Mouse (Mus musculus) left cerebral cortex, postnatal 14 days (tissue): ENCODE measurements at regions not wholly inside any gene's neighbourhood (a gene's known extent, or its start where the extent isn't known, plus 50 kb on each side); places are given as distances from the start of the nearest gene placed in this dataset.
A peak's percentile ranks its signal among the peaks of the same experiment; 100 is the strongest.

Source experiments
- DNase-seq, 2 experiments: peaks; one replicate each; pipeline ENCODE4 v3.0.0; 2021 to 2022; ENCODE audit warnings: low spot score in 2 of 2, mixed read lengths in 1 of 2
- intact Hi-C: fragments of 180-260 bp; cut with DNase I; formaldehyde crosslinking; loops from one replicate; pipeline ENCODE4 v1.15.1; 2025

- intact Hi-C loops, result no loop called here
Measured at GRCm38 (mm10) chr2:133020173-133020837, 74.6 kb upstream of the Fermt1 start.

DNA sequence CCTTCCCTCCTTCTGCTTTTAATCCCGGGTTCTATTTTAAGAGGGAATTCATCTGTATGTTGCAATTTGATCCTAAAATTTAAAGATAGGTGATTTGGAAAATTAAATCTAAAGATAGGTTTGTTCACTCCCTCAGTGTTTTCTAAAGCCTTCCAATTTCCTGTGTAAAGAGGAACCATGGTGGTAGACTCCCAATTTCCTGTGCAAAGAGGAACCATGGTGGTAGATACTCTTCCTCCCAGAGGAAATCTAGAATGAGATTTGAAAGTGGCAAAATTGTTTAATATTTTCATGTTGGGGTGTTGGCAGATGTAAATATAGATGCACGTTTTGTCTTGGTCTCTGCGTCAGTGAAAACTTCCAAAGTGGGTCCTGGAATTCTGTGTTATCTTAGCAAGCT lies 75.5 kb upstream of the Fermt1 start:
- intact Hi-C loops, result no loop called here
- DNase-seq, result no peak

More at GRCm38 (mm10) chr2:133020173-133020837, 74.6 kb upstream of the Fermt1 start:
- DNase-seq, result peak; percentile 73 to 88

- no peak for DNase-seq
- intact Hi-C loops, result no loop called here
Measured at GRCm38 (mm10) chr2:133027038-133027437, 81.3 kb upstream of the Fermt1 start.

GRCm38 (mm10) chr2:133035421-133035820 lies 89.7 kb upstream of the Fermt1 start:
- DNase-seq, result no peak
- intact Hi-C loops, result no loop called here

DNA sequence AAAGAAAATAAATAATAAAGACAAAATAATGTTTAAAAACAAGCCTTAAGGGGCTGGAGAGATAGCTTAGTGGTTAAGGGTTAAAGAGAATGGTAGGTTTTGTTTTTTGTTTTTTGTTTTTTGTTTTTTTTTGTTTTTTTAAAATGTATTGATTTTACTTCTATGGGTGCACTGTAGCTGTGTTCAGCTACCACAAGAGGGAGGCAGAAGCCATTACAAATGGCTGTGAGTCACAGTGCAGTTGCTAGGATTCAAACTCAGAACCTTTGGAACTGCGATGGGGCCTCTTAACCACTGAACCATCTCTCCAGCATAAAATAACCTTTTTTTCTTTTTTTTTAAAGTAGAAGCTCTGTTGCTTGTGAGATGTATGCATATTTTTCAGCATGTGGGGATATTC lies 95.0 kb upstream of the Fermt1 start:
- DNase-seq, result no peak
- intact Hi-C loops, result no loop called here

DNA sequence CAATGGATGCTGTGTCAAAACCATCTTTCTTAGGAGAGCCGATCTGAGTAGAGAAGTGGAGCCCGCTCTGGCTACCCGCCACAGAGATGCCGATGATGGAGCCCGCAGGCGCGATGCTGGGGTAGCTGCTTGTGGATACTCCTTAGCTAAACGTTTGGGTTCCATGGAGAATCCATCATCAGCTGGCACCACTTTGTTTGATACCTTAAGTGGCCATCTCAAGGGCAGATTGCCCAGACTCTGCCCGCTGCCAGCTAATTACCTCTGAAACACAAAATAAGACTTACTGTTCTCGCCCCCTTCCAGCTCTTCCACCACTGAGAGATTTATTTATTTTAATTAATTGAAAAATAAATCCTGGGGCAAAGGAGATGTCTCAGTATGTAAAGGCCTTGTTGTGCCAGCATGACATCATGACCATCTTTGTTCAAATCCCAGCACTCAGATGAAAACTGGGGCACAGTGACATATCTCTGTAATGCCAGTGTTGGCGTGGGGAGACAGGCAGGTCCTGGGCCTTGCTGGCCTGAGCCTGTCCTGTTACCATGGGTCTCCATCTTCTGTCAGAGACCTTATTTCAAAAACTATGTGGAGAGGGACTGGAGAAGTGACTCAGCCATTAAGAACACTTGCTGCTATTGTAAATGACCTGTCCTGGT lies 132.1 kb upstream of the Fermt1 start:
- intact Hi-C loops, result no loop called here
- DNase-seq, result no peak

- intact Hi-C loops, result no loop called here
Measured at GRCm38 (mm10) chr2:133090976-133091375, 145.3 kb upstream of the Fermt1 start.

GRCm38 (mm10) chr2:133113642-133114041 lies 167.9 kb upstream of the Fermt1 start:
- peak; percentile 80 to 81 for DNase-seq
- intact Hi-C loops, result loop anchor here (5.0 to 10.0 kb wide), 2 partner anchors 439 to 901 kb away; partner anchors contain the start of gene Bmp2

More at GRCm38 (mm10) chr2:133090976-133091375, 145.3 kb upstream of the Fermt1 start:
- DNase-seq, result no peak

- intact Hi-C loops, result loop anchor here (10.0 kb wide), 1 partner anchor 896 kb away; no protein-coding TSS in a partner anchor
- no peak for DNase-seq
Measured at GRCm38 (mm10) chr2:133118651-133119050, 172.9 kb upstream of the Fermt1 start.

- intact Hi-C loops, result no loop called here
- DNase-seq, result no peak
Measured at GRCm38 (mm10) chr2:133125212-133125801, 179.6 kb upstream of the Fermt1 start.

DNA sequence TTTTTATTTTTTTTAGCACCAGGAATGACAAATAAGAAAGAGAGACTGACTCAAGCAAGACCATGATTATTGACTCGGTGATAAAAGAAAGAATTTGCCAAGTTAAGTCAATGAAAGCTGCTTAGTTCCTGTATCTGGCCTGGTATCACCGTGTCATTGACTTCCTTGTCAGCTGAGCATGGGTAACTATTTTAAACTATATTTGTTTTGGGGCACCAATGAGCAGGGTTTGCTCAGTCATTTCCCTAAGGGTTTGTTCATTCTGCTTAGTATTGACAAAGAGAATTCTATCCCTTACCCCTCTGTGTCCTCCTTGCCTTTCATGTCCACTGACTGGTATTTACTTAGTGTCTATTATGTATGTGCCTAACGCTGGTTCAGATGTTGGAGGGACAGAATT lies 189.2 kb upstream of the Fermt1 start:
- intact Hi-C loops, result no loop called here

GRCm38 (mm10) chr2:133138877-133139276 lies 193.2 kb upstream of the Fermt1 start:
- intact Hi-C loops, result no loop called here
- no peak for DNase-seq

More for the DNA sequence above, 189.2 kb upstream of the Fermt1 start:
- DNase-seq, result no peak

DNA sequence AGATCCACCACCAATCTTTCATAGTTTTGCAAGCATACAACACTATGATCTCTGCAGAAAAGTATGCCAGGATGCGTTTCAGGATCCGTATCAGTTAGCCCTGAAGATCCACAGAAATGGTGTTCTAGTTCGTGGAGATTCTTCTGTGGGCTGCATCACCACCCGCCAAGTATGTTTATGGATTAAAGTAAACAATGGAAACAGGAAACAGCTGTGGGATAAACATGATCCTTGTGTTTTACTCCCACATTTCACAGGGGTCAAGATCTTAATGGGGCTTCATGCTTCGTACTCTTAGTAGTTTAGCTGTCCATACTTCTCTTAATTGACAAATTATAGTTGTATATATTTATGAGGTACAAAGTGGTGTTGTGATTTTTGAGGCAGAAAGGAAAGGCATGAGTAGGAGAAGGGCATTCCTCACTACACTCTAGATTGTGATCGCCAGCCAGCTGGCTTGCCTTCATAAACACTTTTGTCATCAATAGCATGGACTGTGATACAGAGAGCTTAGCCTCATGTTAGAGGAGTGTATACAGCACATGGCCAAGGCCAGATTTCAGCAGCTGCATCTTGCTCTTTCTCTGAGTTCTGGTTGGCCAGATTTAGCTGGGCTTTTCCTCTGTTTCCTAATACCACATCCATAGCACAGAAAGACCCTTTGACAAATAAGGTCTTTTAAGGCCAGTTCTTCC lies 195.8 kb upstream of the Fermt1 start:
- intact Hi-C loops, result no loop called here
- DNase-seq, result no peak

DNA sequence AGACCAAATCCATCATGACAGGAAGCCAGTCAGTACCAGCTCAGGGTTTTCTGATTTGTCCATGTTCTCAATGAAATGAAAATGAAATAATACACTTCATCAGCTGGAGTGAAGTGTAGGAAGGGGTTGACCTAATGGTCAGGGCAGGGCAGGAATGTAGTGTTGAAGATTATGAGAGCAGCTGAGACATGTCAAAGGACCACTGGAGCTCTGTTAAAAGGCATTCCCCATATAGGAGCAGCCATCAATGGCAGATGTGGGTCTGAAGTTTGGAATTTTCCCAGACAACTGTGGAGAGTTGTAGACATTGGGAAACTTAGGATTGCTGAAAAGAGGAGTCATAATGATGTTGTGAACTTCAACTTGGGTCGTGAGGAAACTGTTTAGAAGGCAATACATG lies 206.8 kb upstream of the Fermt1 start:
- intact Hi-C loops, result no loop called here

DNA sequence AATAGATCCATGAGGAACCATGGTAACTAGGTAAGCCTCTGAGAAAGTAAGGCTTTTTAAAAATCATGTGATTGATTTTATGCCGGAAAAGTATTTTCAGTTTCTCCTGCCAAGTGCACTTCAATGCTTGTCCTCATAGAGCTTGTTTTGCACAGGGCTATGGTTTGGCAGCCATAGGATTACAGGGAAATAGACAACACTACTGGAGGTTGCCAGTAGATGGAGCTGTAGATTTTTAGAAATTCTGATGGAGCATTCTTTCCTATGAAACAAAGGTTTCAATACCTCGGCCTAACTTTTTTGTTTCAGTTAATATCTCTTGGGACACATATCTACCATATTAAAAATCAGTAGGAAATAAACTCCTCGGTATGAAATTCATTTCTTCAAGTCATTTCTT lies 210.8 kb upstream of the Fermt1 start:
- peak; percentile 9 to 49 for DNase-seq
- intact Hi-C loops, result no loop called here

More for the DNA sequence above, 206.8 kb upstream of the Fermt1 start:
- no peak for DNase-seq

DNA sequence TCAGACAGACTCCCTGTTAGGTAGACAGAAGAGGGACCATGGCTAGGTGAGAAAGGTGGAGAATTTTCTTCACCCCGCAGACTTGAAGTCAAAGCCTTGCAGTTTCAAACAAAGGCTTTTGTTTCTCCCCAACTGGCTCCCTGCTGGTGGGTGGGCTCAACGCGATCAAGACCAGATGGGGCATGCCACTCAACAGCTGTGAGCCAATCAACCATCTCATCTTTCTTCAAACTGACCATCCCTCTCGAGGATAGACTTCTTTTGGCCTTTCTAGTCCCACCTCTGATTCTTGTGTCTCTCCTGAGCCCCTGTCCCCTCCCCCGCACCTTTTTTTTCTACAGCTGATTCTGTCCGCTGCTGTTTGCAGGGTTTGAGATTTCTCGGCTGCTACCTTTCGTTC lies 212.5 kb upstream of the Fermt1 start:
- intact Hi-C loops, result no loop called here

GRCm38 (mm10) chr2:133159398-133159797 lies 213.7 kb upstream of the Fermt1 start:
- intact Hi-C loops, result no loop called here
- DNase-seq, result no peak

More for the DNA sequence above, 212.5 kb upstream of the Fermt1 start:
- no peak for DNase-seq

DNA sequence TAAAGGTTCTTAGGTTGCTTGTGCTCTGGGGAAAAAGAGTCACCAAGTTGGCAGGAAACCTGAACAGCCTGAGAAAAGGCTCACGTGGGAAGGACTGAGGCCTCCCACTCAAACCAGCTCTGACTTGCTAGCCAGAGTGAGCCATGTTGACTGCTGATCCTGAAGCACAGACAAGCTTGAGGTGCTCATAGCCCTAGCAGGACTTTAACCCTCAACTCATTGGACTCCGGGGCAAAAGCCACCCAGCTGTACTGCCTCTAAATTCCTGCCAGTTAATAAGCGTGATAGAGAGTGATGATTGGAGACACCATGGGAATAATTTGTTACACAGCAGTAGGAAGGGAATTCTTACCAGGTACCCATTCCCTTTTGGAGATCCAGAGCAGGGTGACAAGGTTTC lies 230.7 kb upstream of the Fermt1 start:
- intact Hi-C loops, result no loop called here
- DNase-seq, result no peak

GRCm38 (mm10) chr2:133181216-133181615 lies 235.5 kb upstream of the Fermt1 start:
- intact Hi-C loops, result no loop called here
- no peak for DNase-seq

DNA sequence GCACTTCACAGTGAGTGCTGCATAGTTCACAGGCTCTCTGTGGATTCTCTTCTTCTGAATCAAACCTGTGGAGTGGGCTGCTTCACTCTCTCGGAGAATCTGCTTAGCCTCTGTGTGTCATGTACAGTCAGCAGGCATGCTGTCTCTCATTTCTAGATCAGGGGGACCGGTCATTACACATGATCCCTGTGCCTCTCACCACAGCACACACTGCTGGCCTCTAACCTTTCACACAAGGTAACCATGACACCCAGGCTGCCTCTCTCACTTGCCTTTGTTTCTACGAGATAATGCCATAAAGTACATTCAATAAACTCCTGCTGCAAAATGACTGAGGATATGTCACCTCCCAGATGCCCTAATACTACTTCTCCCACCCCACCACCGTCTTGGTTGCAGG lies 237.2 kb upstream of the Fermt1 start:
- DNase-seq, result no peak
- intact Hi-C loops, result no loop called here
